Mouse (Mus musculus) brain, embryonic 14.5 days (tissue): ENCODE measurements around the gene Atp5l.

Source experiments
- CTCF ChIP-seq: fragments of 200-500 bp; IDR thresholded peaks from 2 replicates; pipeline ENCODE4 v1.5.1; 2012; ENCODE audit warnings: inconsistent platforms, mild to moderate bottlenecking, moderate library complexity, borderline replicate concordance; ENCODE audit not compliant: insufficient read depth, insufficient read length; ENCODE audit errors: extremely low read depth
- POLR2A ChIP-seq: fragments of 200-500 bp; IDR thresholded peaks from 2 replicates; pipeline ENCODE4 v1.6.1; 2012; ENCODE audit warnings: mild to moderate bottlenecking, inconsistent platforms, borderline replicate concordance; ENCODE audit not compliant: poor library complexity, insufficient read depth, insufficient read length, severe bottlenecking; ENCODE audit errors: extremely low read depth

GRCm38 (mm10) chr9:44965833-44966466, 45.4 kb upstream of the Atp5l start:
- TF ChIP-seq CTCF (no peak), POLR2A (no peak)
